Mouse (Mus musculus): Measurements from ENCODE around the gene Abhd16a.

DNA sequence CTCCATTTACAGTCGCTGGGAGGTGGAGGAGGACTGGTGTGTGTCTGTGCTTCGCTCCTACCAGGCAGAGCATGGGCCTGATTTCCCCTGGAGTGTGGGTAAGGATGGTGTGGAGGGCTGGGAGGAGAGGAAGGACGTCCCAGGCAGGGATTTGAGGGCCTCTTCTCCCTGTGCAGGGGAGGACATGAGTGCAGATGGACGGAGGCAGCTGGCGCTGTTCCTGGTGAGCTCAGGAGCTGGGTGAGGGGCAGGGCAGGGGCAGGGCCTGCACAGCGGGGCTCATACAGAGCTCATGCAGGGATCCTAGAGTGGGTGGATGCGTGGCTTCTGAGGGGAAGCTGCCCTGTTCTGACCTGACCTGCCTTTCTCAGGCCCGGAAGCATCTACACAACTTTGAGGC is 13.2 kb downstream of the Abhd16a start:
- TF ChIP-seq CTCF (IDR thresholded peaks at IDR 0.05) (no peak), EP300 (IDR thresholded peaks at IDR 0.05) (no peak)

Measured in lung, postnatal 0 days (tissue).